Mouse (Mus musculus) C2C12 (cell line): ENCODE results near the gene Klhl1.

Experiments
- CTCF ChIP-seq: IDR thresholded peaks from one replicate; pipeline ENCODE4 v1.5.1; 2011; ENCODE audit not compliant: control insufficient read depth, insufficient read depth, insufficient read length
- MYOD1 ChIP-seq: IDR thresholded peaks from one replicate; pipeline ENCODE4 v1.6.1; 2011; ENCODE audit warnings: low read depth; ENCODE audit not compliant: control insufficient read depth, insufficient read length

DNA sequence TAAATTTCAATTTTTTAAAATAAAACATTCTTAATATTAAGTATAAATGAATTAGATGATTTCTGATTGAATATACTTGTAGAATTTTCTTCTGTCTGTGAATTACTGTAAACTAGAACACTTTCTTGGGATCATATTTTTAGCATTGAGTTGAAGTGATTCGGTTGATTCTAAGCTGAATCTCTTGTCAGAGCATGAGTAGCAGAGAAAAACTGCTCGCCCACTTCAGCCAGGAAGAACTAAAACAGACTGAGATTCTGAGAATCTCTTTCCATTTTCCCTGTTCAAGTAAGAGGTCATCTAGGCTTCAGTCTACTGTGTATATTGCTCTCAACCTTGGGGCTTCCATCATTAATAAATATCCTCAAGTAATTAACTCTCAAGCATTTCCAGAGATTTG is 34.8 kb upstream of the Klhl1 start:
- TF ChIP-seq CTCF (no peak), MYOD1 (no peak)
